Mouse (Mus musculus): ENCODE measurements around the gene Arvcf. TPM values are rescaled to one million over a fixed set of nuclear protein-coding genes. Genes with fewer than 3 reads are reported as not detected.

Gene Arvcf
- total and polyA plus RNA-seq, 3 experiments, result 13.9 to 16.4 (median 14.4) TPM

DNA sequence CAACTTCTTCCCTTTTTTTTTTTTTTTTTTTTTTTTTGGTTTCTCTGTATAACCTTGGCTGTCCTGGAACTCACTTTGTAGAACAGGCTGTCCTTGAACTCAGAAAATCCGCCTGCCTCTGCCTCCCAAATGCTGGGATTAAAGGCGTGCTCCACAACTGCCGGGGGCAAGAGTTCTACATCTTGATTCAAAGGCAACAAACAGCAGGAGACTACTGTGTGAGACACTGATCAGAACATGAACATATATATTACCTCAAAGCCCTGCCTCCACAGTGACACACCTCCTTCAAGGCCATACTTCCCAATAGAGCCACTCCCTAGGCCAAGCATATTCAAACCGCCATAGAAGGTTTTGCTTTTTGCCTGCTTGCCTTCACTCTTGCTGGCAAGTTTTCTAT is 25.6 kb downstream of the Arvcf start:
- TF ChIP-seq POLR2A (IDR thresholded peaks at IDR 0.05; ENCODE audit: insufficient read depth, low read depth, low read length), result no peak
- no peak for TF ChIP-seq EP300 (IDR thresholded peaks at IDR 0.05; ENCODE audit: insufficient read depth, low read depth, low read length)
- no peak for TF ChIP-seq CTCF (IDR thresholded peaks at IDR 0.05)
- no peaks in the 10 kb centered on the region for H3K27me3 ChIP-seq (ENCODE audit: control insufficient read depth, insufficient read depth, low read length)

DNA sequence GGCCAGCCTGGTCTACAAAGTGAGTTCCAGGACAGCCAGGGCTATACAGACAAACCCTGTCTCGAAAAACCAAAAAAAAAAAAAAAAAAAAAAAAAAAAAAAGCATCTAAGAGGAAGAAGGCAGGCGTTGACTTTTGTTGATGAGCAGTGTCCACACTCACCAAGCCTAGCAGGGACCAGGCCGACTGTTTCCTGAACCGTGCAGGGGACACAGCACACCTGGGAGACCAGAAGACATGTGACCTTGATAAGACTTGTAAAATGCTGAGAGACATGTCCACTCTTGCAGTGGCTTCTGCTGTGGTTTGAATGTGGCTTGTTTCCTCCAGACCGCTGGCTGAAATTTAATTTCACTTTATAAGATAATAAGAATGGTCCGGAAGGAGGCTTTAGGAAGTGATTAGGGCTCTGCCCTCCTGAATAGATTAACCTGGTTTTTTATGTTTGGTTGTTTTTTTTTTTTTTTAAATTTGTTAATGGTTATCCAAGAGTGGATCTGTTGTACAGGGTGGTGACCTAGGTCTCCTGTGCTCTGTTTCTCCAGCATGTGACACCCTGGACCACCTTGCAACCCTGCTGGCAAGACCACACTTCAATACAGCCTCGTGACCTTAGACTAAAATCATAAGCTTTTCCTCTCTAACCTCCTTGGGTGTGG is 28.4 kb downstream of the Arvcf start:
- H3K36me3 ChIP-seq (ENCODE audit: control insufficient read depth, insufficient read depth, low read length), result no peaks in the 10 kb centered on the region
- no peak for DNase-seq
- intact Hi-C loops (cut with DNase I), result no loop called here
- no peaks in the 10 kb centered on the region for H3K4me1 ChIP-seq (ENCODE audit: control insufficient read depth, insufficient read depth, low read length)
- no peak overlapping the region for H3K4me3 ChIP-seq
- H3K27me3 ChIP-seq (ENCODE audit: control insufficient read depth, insufficient read depth, low read length), result no peaks in the 10 kb centered on the region
- WGBS, result 59% methylated on average over 7 of the region's 7 CpGs
- H3K27ac ChIP-seq, result no peak overlapping the region
- no peak overlapping the region for H3K9ac ChIP-seq (ENCODE audit: low read depth, low read length)
- no peak for TF ChIP-seq POLR2A (IDR thresholded peaks at IDR 0.05; ENCODE audit: insufficient read depth, low read depth, low read length)
- TF ChIP-seq CTCF (IDR thresholded peaks at IDR 0.05), result no peak
- TF ChIP-seq EP300 (IDR thresholded peaks at IDR 0.05; ENCODE audit: insufficient read depth, low read depth, low read length), result no peak
- no peaks in the 10 kb centered on the region for H3K79me2 ChIP-seq (replicated peaks; ENCODE audit: control insufficient read depth, insufficient read depth, low read length)

More for the DNA sequence above, 25.6 kb downstream of the Arvcf start:
- Histone ChIP-seq H3K4me3 (no peak overlapping the region), H3K27ac (no peak overlapping the region), H3K79me2 (replicated peaks; ENCODE audit: control insufficient read depth, insufficient read depth, low read length) (no peaks in the 10 kb centered on the region), H3K36me3 (ENCODE audit: control insufficient read depth, insufficient read depth, low read length) (no peaks in the 10 kb centered on the region), H3K9ac (ENCODE audit: low read depth, low read length) (no peak overlapping the region), H3K4me1 (ENCODE audit: control insufficient read depth, insufficient read depth, low read length) (no peaks in the 10 kb centered on the region)
- WGBS, result 96% methylated on average over 4 of the region's 4 CpGs
- DNase-seq, result no peak
- intact Hi-C loops (cut with DNase I), result no loop called here

DNA sequence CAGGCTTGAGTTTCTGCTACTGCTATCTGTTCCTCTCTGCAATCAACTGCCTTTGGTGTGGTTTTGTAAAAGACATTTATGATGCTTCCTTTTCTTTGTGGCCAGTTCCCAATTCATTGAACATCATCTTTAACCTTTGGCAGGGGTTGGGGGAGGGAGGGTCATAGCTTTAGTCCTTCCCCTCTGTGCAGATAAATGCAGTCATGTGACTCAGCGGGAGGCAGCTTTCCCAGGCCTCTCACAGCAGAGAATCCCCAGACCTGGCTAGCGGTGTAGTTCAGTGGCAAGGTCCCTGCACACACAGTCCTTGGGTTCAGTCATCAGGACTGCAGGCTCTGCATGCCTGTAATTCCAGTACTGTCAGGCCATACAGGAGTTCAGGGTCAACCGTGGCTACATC is 29.2 kb downstream of the Arvcf start:
- WGBS, result 25% methylated on average over 3 of the region's 3 CpGs
- Histone ChIP-seq H3K4me1 (ENCODE audit: control insufficient read depth, insufficient read depth, low read length) (no peaks in the 10 kb centered on the region), H3K27me3 (ENCODE audit: control insufficient read depth, insufficient read depth, low read length) (no peaks in the 10 kb centered on the region), H3K79me2 (replicated peaks; ENCODE audit: control insufficient read depth, insufficient read depth, low read length) (no peaks in the 10 kb centered on the region), H3K27ac (no peak overlapping the region), H3K4me3 (no peak overlapping the region), H3K36me3 (ENCODE audit: control insufficient read depth, insufficient read depth, low read length) (no peaks in the 10 kb centered on the region), H3K9ac (ENCODE audit: low read depth, low read length) (no peak overlapping the region)
- TF ChIP-seq POLR2A (IDR thresholded peaks at IDR 0.05; ENCODE audit: insufficient read depth, low read depth, low read length) (no peak), CTCF (IDR thresholded peaks at IDR 0.05) (no peak), EP300 (IDR thresholded peaks at IDR 0.05; ENCODE audit: insufficient read depth, low read depth, low read length) (no peak)
- intact Hi-C loops (cut with DNase I), result no loop called here
- DNase-seq, result no peak

DNA sequence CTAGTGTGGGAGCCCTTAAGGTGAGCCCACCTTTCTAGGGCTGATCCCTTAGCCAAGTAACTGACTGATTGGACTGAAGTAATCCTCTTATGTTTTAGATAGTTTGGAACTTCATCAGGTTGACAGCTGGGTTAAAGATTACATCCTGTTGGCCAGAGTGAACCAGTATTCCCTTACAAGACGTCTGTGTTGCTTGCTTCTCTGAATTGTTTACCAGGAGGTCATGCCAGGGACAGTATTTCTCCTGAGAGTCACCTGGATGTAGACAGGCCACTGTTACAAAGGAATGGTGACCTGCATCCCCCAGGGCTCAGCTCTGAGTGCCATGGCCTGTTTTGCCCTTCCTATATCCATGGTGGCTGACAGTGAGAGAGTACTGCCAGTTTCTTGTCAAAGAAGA is 30.5 kb downstream of the Arvcf start:
- intact Hi-C loops (cut with DNase I), result no loop called here
- Histone ChIP-seq H3K36me3 (ENCODE audit: control insufficient read depth, insufficient read depth, low read length) (no peaks in the 10 kb centered on the region), H3K9ac (ENCODE audit: low read depth, low read length) (no peak overlapping the region), H3K4me3 (no peak overlapping the region), H3K4me1 (ENCODE audit: control insufficient read depth, insufficient read depth, low read length) (no peaks in the 10 kb centered on the region), H3K27ac (no peak overlapping the region), H3K27me3 (ENCODE audit: control insufficient read depth, insufficient read depth, low read length) (no peaks in the 10 kb centered on the region), H3K79me2 (replicated peaks; ENCODE audit: control insufficient read depth, insufficient read depth, low read length) (no peaks in the 10 kb centered on the region)
- TF ChIP-seq POLR2A (IDR thresholded peaks at IDR 0.05; ENCODE audit: insufficient read depth, low read depth, low read length), result no peak
- TF ChIP-seq CTCF (IDR thresholded peaks at IDR 0.05), result no peak
- no peak for TF ChIP-seq EP300 (IDR thresholded peaks at IDR 0.05; ENCODE audit: insufficient read depth, low read depth, low read length)
- DNase-seq, result no peak
- 50% methylated on average over 1 of the region's 1 CpGs for WGBS

DNA sequence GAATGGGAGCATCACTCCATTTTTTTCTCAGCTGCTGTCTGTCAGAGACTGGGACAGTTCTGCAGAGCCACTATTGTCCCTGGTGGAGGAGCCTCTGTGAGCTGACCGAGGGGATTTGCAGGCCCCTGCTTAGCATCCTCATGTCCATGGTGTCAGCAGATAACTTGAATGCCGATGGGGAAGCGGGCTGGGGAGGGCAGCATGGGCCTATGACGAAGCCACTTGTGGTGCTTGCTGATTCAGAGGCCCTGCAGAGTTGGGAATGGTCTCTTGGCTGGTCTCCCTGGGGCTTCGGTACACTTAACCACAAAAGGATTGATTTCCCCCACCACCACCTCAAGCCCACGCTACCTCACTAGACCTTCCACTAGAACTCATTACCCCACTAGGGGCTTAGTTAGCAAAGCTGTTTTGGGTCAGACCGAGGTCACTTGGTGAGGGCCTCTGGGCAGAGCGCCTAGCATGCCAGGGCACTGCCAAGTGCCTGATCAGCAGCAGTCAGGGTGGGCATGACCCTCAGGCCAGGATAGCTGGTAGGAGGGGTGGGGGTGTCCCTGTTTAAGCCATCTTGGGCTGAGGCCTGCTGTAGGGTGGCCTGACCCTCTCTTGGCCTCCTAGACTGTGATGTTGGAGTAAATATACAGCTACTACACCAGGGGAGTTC is 31.5 kb downstream of the Arvcf start:
- H3K36me3 ChIP-seq (ENCODE audit: control insufficient read depth, insufficient read depth, low read length), result no peaks in the 10 kb centered on the region
- no peak overlapping the region for H3K4me3 ChIP-seq
- H3K27me3 ChIP-seq (ENCODE audit: control insufficient read depth, insufficient read depth, low read length), result no peaks in the 10 kb centered on the region
- no peaks in the 10 kb centered on the region for H3K4me1 ChIP-seq (ENCODE audit: control insufficient read depth, insufficient read depth, low read length)
- 69% methylated on average over 8 of the region's 8 CpGs for WGBS
- DNase-seq, result no peak
- no peak overlapping the region for H3K9ac ChIP-seq (ENCODE audit: low read depth, low read length)
- no peak for TF ChIP-seq POLR2A (IDR thresholded peaks at IDR 0.05; ENCODE audit: insufficient read depth, low read depth, low read length)
- TF ChIP-seq CTCF (IDR thresholded peaks at IDR 0.05), result no peak
- no peak for TF ChIP-seq EP300 (IDR thresholded peaks at IDR 0.05; ENCODE audit: insufficient read depth, low read depth, low read length)
- H3K27ac ChIP-seq, result no peak overlapping the region
- intact Hi-C loops (cut with DNase I), result no loop called here
- no peaks in the 10 kb centered on the region for H3K79me2 ChIP-seq (replicated peaks; ENCODE audit: control insufficient read depth, insufficient read depth, low read length)

DNA sequence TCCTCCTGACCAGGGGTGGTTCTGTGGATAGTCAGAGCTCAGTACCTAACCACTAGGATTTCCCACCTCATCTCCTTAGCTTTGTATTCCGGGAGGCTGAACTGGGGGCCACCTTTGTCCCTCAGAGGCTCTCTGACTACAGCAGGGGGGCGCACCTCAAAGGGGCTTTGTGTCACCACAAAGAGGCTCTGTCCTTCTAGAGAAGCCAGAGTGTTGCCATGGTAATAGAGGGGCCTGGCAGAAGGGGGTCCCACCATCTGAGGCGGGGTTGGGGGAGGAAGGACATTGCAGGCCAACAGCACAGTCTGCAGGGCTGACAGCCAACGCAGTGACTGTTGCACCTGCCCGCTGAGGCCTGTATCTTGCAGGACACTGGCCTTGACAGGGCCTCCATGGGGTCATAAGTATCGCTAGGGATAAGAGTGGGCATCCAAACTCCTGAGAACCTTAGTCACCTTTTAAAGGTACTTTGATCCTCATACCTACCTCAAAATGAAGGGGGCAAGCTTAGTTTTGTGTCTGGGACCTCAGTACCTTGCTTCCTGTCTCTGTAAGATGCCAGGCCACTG is 32.6 kb downstream of the Arvcf start:
- H3K27me3 ChIP-seq (ENCODE audit: control insufficient read depth, insufficient read depth, low read length), result no peaks in the 10 kb centered on the region
- H3K79me2 ChIP-seq (replicated peaks; ENCODE audit: control insufficient read depth, insufficient read depth, low read length), result no peaks in the 10 kb centered on the region
- DNase-seq, result no peak
- 72% methylated on average over 6 of the region's 6 CpGs for WGBS
- intact Hi-C loops (cut with DNase I), result no loop called here
- no peak overlapping the region for H3K9ac ChIP-seq (ENCODE audit: low read depth, low read length)
- no peaks in the 10 kb centered on the region for H3K36me3 ChIP-seq (ENCODE audit: control insufficient read depth, insufficient read depth, low read length)
- TF ChIP-seq EP300 (IDR thresholded peaks at IDR 0.05; ENCODE audit: insufficient read depth, low read depth, low read length) (no peak), CTCF (IDR thresholded peaks at IDR 0.05) (no peak), POLR2A (IDR thresholded peaks at IDR 0.05; ENCODE audit: insufficient read depth, low read depth, low read length) (no peak)
- no peaks in the 10 kb centered on the region for H3K4me1 ChIP-seq (ENCODE audit: control insufficient read depth, insufficient read depth, low read length)
- no peak overlapping the region for H3K4me3 ChIP-seq
- H3K27ac ChIP-seq, result no peak overlapping the region
